25 mouse cellular contexts compared by ENCODE assay signal in genomic region chr7:45193871-45194785, GRCm38 (mm10). TPM values are rescaled to one million over a fixed set of nuclear protein-coding genes. Genes with fewer than 3 reads are reported as not detected.
DNase-seq lines count a peak whose midpoint lies in the region; ATAC-seq and TF ChIP-seq lines count a peak whose summit lies in the region.
"Had no signal": no experiment of that assay in that cellular context is flagged by ENCODE, and none has a peak within 500 bp of the region (broad histone marks: within the 10 kb centered on the region; RNA-seq: fewer than 3 reads in every experiment).

No protein-coding gene starts in this region.

- no peaks in the 10 kb centered on the region; the same call in 1 of the 2 replicates for H3K27me3 ChIP-seq in lung, postnatal 0 days (replicated peaks; ENCODE audit: insufficient read depth, low read length)
- no peaks in the 10 kb centered on the region for H3K27me3 ChIP-seq in cerebellum, adult 2 months (ENCODE audit: control insufficient read depth, insufficient read depth, low read length)
- no peaks in the 10 kb centered on the region for H3K27me3 ChIP-seq in midbrain, embryonic 14.5 days (ENCODE audit: control insufficient read depth, insufficient read depth, low read length)
- no peaks in the 10 kb centered on the region; the same call in 1 of the 2 replicates for H3K27me3 ChIP-seq in midbrain, embryonic 15.5 days (replicated peaks)

- no peak for TF ChIP-seq CTCF in lung, postnatal 0 days (IDR thresholded peaks at IDR 0.05)
- TF ChIP-seq CTCF in cerebellum, adult 2 months (IDR thresholded peaks at IDR 0.05; ENCODE audit: borderline replicate concordance, insufficient read depth, low read depth, low read length): peak; percentile 20; the same call in 1 of the 2 replicates

- peak; percentile 13; the same call in 1 of the 2 replicates for ATAC-seq in lung, postnatal 0 days
- ATAC-seq in erythroblast, adult 5-6 weeks (replicated peaks; ENCODE audit: low FRiP score, poor library complexity, severe bottlenecking): 0 out of 2 replicates have a peak, but pooled peaks have one; percentile 36
- ATAC-seq in midbrain, embryonic 14.5 days (ENCODE audit: low FRiP score, low TSS enrichment): no peak
- ATAC-seq in midbrain, embryonic 15.5 days (replicated peaks): no peak
- ATAC-seq: intestine, embryonic 15.5 days had no signal

- no peak overlapping the region for H3K4me3 ChIP-seq in lung, postnatal 0 days (ENCODE audit: low read depth, low read length)
- H3K4me3 ChIP-seq in cerebellum, adult 2 months (replicated peaks; ENCODE audit: insufficient read depth, low read depth, low read length): no peak overlapping the region
- no peak overlapping the region for H3K4me3 ChIP-seq in midbrain, embryonic 14.5 days (replicated peaks; ENCODE audit: low read depth, low read length)
- H3K4me3 ChIP-seq in midbrain, embryonic 15.5 days: no peak overlapping the region
- H3K4me3 ChIP-seq: embryonic facial prominence, embryonic 12.5 days; hindbrain, embryonic 12.5 days; intestine, embryonic 15.5 days; layer of hippocampus, adult 2 months; midbrain, embryonic 10.5 days; neural tube, embryonic 15.5 days had no signal

- no peaks in the 10 kb centered on the region for H3K4me1 ChIP-seq in lung, postnatal 0 days (ENCODE audit: insufficient read depth, low read depth, low read length)
- peaks cover 84% of the 10 kb centered on the region for H3K4me1 ChIP-seq in cerebellum, adult 2 months (ENCODE audit: control insufficient read depth, insufficient read depth, low read length)
- H3K4me1 ChIP-seq in midbrain, embryonic 14.5 days (ENCODE audit: control insufficient read depth, insufficient read depth, low read length): no peaks in the 10 kb centered on the region
- H3K4me1 ChIP-seq in midbrain, embryonic 15.5 days: peaks cover 11% of the 10 kb centered on the region; the same call in 1 of the 2 replicates

- no peak overlapping the region for H3K9ac ChIP-seq in lung, postnatal 0 days (replicated peaks; ENCODE audit: low read depth)
- H3K9ac ChIP-seq in midbrain, embryonic 14.5 days (replicated peaks; ENCODE audit: low read length): no peak overlapping the region
- no peak overlapping the region for H3K9ac ChIP-seq in midbrain, embryonic 15.5 days
- H3K9ac ChIP-seq: embryonic facial prominence, embryonic 12.5 days; hindbrain, embryonic 12.5 days; intestine, embryonic 15.5 days; liver, embryonic 14.5 days; neural tube, embryonic 15.5 days had no signal

- no peak for DNase-seq in lung, postnatal 0 days (ENCODE audit: low spot score)
- no peak for DNase-seq in lung, postnatal 4 days
- peak; percentile 69 to 79 for DNase-seq in cerebellum, adult 2 months
- no peak for DNase-seq in midbrain, embryonic 14.5 days
- no peak for DNase-seq in spleen, postnatal 14 days (ENCODE audit: low spot score in 2 of 2)
- DNase-seq: heart, adult 18-20 months; lung, postnatal 10 days; right cerebral cortex, postnatal 4 days had no signal

- H3K27ac ChIP-seq in lung, postnatal 0 days (ENCODE audit: low read length): no peak overlapping the region
- H3K27ac ChIP-seq in cerebellum, adult 2 months (ENCODE audit: insufficient read depth, low read length): peak overlapping the region; percentile 98
- no peak overlapping the region for H3K27ac ChIP-seq in midbrain, embryonic 14.5 days (replicated peaks; ENCODE audit: low read depth, low read length)
- H3K27ac ChIP-seq in midbrain, embryonic 15.5 days: no peak overlapping the region
- H3K27ac ChIP-seq: embryonic facial prominence, embryonic 12.5 days; hindbrain, embryonic 12.5 days; intestine, embryonic 15.5 days; layer of hippocampus, adult 2 months; liver, embryonic 14.5 days; neural tube, embryonic 15.5 days had no signal

- no peak overlapping the region for H3K4me2 ChIP-seq in lung, postnatal 0 days (replicated peaks; ENCODE audit: low read depth, low read length)
- no peak overlapping the region for H3K4me2 ChIP-seq in midbrain, embryonic 14.5 days (ENCODE audit: low read length)
- H3K4me2 ChIP-seq in midbrain, embryonic 15.5 days: no peak overlapping the region
- H3K4me2 ChIP-seq: embryonic facial prominence, embryonic 12.5 days; hindbrain, embryonic 12.5 days; intestine, embryonic 15.5 days; neural tube, embryonic 15.5 days had no signal

- no peak for TF ChIP-seq EP300 in lung, postnatal 0 days (IDR thresholded peaks at IDR 0.05)

- 62% methylated on average over 17 of the region's 17 CpGs for WGBS in lung, postnatal 0 days
- 29% methylated on average over 17 of the region's 17 CpGs for WGBS in cerebellum, adult 2 months
- 67% methylated on average over 17 of the region's 17 CpGs for WGBS in midbrain, embryonic 14.5 days
- 70% methylated on average over 17 of the region's 17 CpGs for WGBS in midbrain, embryonic 15.5 days

- no peaks in the 10 kb centered on the region for H3K9me3 ChIP-seq in lung, postnatal 0 days (ENCODE audit: low read length)
- no peaks in the 10 kb centered on the region for H3K9me3 ChIP-seq in midbrain, embryonic 14.5 days (ENCODE audit: control insufficient read depth, low read length)
- H3K9me3 ChIP-seq in midbrain, embryonic 15.5 days: no peaks in the 10 kb centered on the region
- H3K9me3 ChIP-seq: embryonic facial prominence, embryonic 12.5 days; G1E; hindbrain, embryonic 12.5 days; intestine, embryonic 15.5 days; midbrain, embryonic 10.5 days; neural tube, embryonic 15.5 days had no signal

- TF ChIP-seq POLR2A in cerebellum, adult 2 months (IDR thresholded peaks at IDR 0.05; ENCODE audit: borderline replicate concordance, insufficient read depth, low read length): no peak

- H3K36me3 ChIP-seq in lung, postnatal 0 days (ENCODE audit: insufficient read depth, low read length): no peaks in the 10 kb centered on the region
- no peaks in the 10 kb centered on the region for H3K36me3 ChIP-seq in midbrain, embryonic 14.5 days (ENCODE audit: control insufficient read depth, insufficient read depth, low read length)
- H3K36me3 ChIP-seq in midbrain, embryonic 15.5 days (replicated peaks): no peaks in the 10 kb centered on the region
- H3K36me3 ChIP-seq: embryonic facial prominence, embryonic 12.5 days; G1E; hindbrain, embryonic 12.5 days; intestine, embryonic 15.5 days; midbrain, embryonic 10.5 days; neural tube, embryonic 15.5 days had no signal

RNA-seq across cellular contexts. Expression of gene Ccdc155, which starts 10.6 kb away (rescaled TPM):
- 2.7 and 3.3 TPM in 2 replicates for polyA plus RNA-seq in lung, postnatal 0 days (2015; fragmentation: Nextera tagmentation; extraction: Ambion mirVana)
- 1.9 and 2.4 TPM in 2 replicates for polyA plus RNA-seq in cerebellum, adult 2 months (2012; rRNA removed)
- total RNA-seq in erythroblast, adult 5-6 weeks (2015; ENCODE audit: low replicate concordance): not detected in 2 replicates
- total RNA-seq in erythroblast, adult 5-6 weeks (2017; ENCODE audit: low replicate concordance): not detected in 2 replicates
- 0.33 and 0.34 TPM in 2 replicates for polyA plus RNA-seq in midbrain, embryonic 14.5 days (2014; fragmentation: Nextera tagmentation; extraction: Ambion mirVana)
- 0.63 and 0.84 TPM in 2 replicates for polyA plus RNA-seq in midbrain, embryonic 15.5 days (2015; fragmentation: Nextera tagmentation; extraction: Ambion mirVana)
- total RNA-seq: G1E had no signal
- polyA plus RNA-seq: G1E had no signal

RNA-seq across cellular contexts. Expression of gene Pth2, which starts 13.3 kb away (rescaled TPM):
- not detected in 2 replicates for polyA plus RNA-seq in lung, postnatal 0 days (2015; fragmentation: Nextera tagmentation; extraction: Ambion mirVana)
- not detected in 2 replicates for polyA plus RNA-seq in cerebellum, adult 2 months (2012; rRNA removed)
- total RNA-seq in erythroblast, adult 5-6 weeks (2015; ENCODE audit: low replicate concordance): not detected in 2 replicates
- total RNA-seq in erythroblast, adult 5-6 weeks (2017; ENCODE audit: low replicate concordance): not detected in 2 replicates
- 0.68 and 1.4 TPM in 2 replicates for polyA plus RNA-seq in midbrain, embryonic 14.5 days (2014; fragmentation: Nextera tagmentation; extraction: Ambion mirVana)
- 0.68 and 0.93 TPM in 2 replicates for polyA plus RNA-seq in midbrain, embryonic 15.5 days (2015; fragmentation: Nextera tagmentation; extraction: Ambion mirVana)
- total RNA-seq: adrenal gland, adult 18-20 months; G1E; gastrocnemius, adult 8-10 months; heart, adult 18-20 months; layer of hippocampus, adult 2 months; left cerebral cortex, adult 18-20 months had no signal
- polyA plus RNA-seq: embryonic facial prominence, embryonic 12.5 days; G1E; hindbrain, embryonic 12.5 days; intestine, embryonic 15.5 days; kidney, embryonic 16.5 days; limb, embryonic 11.5 days; liver, embryonic 14.5 days; midbrain, embryonic 10.5 days; neural tube, embryonic 15.5 days; urinary bladder, adult 2 months had no signal

RNA-seq across cellular contexts. Expression of gene Gfy, which starts 14.8 kb away (rescaled TPM):
- polyA plus RNA-seq in lung, postnatal 0 days (2015; fragmentation: Nextera tagmentation; extraction: Ambion mirVana): not detected in 2 replicates
- polyA plus RNA-seq in cerebellum, adult 2 months (2012; rRNA removed): 0.54 and 0.57 TPM in 2 replicates
- total RNA-seq in erythroblast, adult 5-6 weeks (2015; ENCODE audit: low replicate concordance): not detected in 2 replicates
- not detected in 2 replicates for total RNA-seq in erythroblast, adult 5-6 weeks (2017; ENCODE audit: low replicate concordance)
- not detected in 2 replicates for polyA plus RNA-seq in midbrain, embryonic 14.5 days (2014; fragmentation: Nextera tagmentation; extraction: Ambion mirVana)
- not detected in 2 replicates for polyA plus RNA-seq in midbrain, embryonic 15.5 days (2015; fragmentation: Nextera tagmentation; extraction: Ambion mirVana)
- total RNA-seq: adrenal gland, adult 18-20 months; gastrocnemius, adult 8-10 months; heart, adult 18-20 months had no signal
- polyA plus RNA-seq: G1E; heart, embryonic 14.5 days; hindbrain, embryonic 12.5 days; intestine, embryonic 15.5 days; kidney, embryonic 16.5 days; limb, embryonic 11.5 days; liver, embryonic 14.5 days; midbrain, embryonic 10.5 days; neural tube, embryonic 15.5 days; urinary bladder, adult 2 months had no signal

RNA-seq across cellular contexts. Expression of gene Dkkl1, which starts 17.8 kb away (rescaled TPM):
- 0.93 and 1.1 TPM in 2 replicates for polyA plus RNA-seq in lung, postnatal 0 days (2015; fragmentation: Nextera tagmentation; extraction: Ambion mirVana)
- polyA plus RNA-seq in cerebellum, adult 2 months (2012; rRNA removed): 0.36 and 0.51 TPM in 2 replicates
- total RNA-seq in erythroblast, adult 5-6 weeks (2015; ENCODE audit: low replicate concordance): 6.3 and 20.8 TPM in 2 replicates
- total RNA-seq in erythroblast, adult 5-6 weeks (2017; ENCODE audit: low replicate concordance): 0.56 TPM in 1 of 2 replicates, not detected in the other
- polyA plus RNA-seq in midbrain, embryonic 14.5 days (2014; fragmentation: Nextera tagmentation; extraction: Ambion mirVana): 2.4 and 2.7 TPM in 2 replicates
- 4.0 and 5.8 TPM in 2 replicates for polyA plus RNA-seq in midbrain, embryonic 15.5 days (2015; fragmentation: Nextera tagmentation; extraction: Ambion mirVana)
- total RNA-seq: adrenal gland, adult 18-20 months; gastrocnemius, adult 8-10 months; heart, adult 18-20 months had no signal
- polyA plus RNA-seq: G1E; kidney, embryonic 16.5 days had no signal

RNA-seq across cellular contexts. Expression of gene Tead2, which starts 21.4 kb away (rescaled TPM):
- polyA plus RNA-seq in lung, postnatal 0 days (2015; fragmentation: Nextera tagmentation; extraction: Ambion mirVana): 46.5 and 52.3 TPM in 2 replicates
- 4.7 and 5.0 TPM in 2 replicates for polyA plus RNA-seq in cerebellum, adult 2 months (2012; rRNA removed)
- not detected in 2 replicates for total RNA-seq in erythroblast, adult 5-6 weeks (2015; ENCODE audit: low replicate concordance)
- 0.42 and 0.51 TPM in 2 replicates for total RNA-seq in erythroblast, adult 5-6 weeks (2017; ENCODE audit: low replicate concordance)
- polyA plus RNA-seq in midbrain, embryonic 14.5 days (2014; fragmentation: Nextera tagmentation; extraction: Ambion mirVana): 38.4 and 59.7 TPM in 2 replicates
- polyA plus RNA-seq in midbrain, embryonic 15.5 days (2015; fragmentation: Nextera tagmentation; extraction: Ambion mirVana): 45.7 and 55.8 TPM in 2 replicates
- polyA plus RNA-seq: G1E had no signal

Comparison
In these comparisons a context has a peak if more than half of its experiments do, and no peak if none do; other contexts are left out.
1. ATAC-seq: peak in lung, postnatal 0 days (single experiment) and erythroblast, adult 5-6 weeks (single experiment); none in midbrain, embryonic 14.5 days (single experiment) and midbrain, embryonic 15.5 days (single experiment).
2. DNase-seq: peak in cerebellum, adult 2 months (2 of 2); none in lung, postnatal 0 days (single experiment), lung, postnatal 4 days (0 of 2), midbrain, embryonic 14.5 days (single experiment) and spleen, postnatal 14 days (0 of 2).